Mouse (Mus musculus): ENCODE results near the gene BC030870.

GRCm38 (mm10) chr8:65108936-65109335 lies 20.4 kb downstream of the BC030870 start:
- no peak for TF ChIP-seq CTCF (IDR thresholded peaks at IDR 0.05; ENCODE audit: borderline replicate concordance, control insufficient read depth, extremely low read depth, insufficient read depth, low read length, poor library complexity)
- TF ChIP-seq POLR2A (IDR thresholded peaks at IDR 0.05; ENCODE audit: control insufficient read depth, extremely low read depth, insufficient read depth, low read length, poor library complexity) = no peak

All from thymus, adult 2 months (tissue).